Mouse (Mus musculus) spleen, embryonic (tissue): ENCODE data around the gene Klhl7.

Source experiments
- CTCF ChIA-PET: fragments of 350-600 bp; sonication (Branson Sonifier 250); formaldehyde crosslinking; loops from one replicate; lab custom pipeline; 2022; lab: Charles Lee

The Klhl7 gene

DNA sequence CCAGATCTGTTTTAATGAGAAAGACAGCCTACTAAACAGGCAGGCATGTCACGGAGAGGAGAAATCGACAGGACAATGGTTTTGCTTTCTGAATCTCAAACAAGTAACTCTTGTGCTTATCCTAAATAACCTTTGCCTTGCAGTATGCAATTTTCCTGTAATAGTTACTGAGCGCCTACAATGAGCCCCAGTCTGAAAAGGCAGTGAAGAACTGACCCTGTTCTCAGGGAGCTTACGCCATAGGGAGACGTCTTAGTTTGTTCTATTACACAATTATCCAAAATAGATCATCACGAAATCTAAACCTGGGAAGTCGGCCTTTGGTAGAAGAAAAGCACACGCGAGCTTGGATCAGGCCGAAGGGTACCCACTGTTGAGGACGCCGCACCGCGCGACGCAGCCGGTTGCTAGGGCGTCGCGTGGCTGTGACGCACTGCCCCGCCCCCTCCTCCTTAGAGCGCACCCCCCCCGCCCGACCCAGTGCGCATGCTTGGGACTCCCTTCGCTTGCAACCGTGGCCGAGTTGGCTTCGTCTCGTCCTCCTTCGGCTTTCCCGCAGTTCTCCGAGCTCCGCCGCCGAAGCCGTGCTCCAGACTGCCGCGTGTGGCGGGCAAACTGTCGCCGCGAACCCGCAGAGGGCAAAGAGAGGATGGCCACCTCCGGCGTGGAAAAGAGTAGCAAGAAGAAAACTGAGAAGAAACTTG is at the start of gene Klhl7:
Gene Klhl7 (plus strand): TSS at position 500 of the 704 bp plus-strand sequence.
- CTCF ChIA-PET = no interaction called here

DNA sequence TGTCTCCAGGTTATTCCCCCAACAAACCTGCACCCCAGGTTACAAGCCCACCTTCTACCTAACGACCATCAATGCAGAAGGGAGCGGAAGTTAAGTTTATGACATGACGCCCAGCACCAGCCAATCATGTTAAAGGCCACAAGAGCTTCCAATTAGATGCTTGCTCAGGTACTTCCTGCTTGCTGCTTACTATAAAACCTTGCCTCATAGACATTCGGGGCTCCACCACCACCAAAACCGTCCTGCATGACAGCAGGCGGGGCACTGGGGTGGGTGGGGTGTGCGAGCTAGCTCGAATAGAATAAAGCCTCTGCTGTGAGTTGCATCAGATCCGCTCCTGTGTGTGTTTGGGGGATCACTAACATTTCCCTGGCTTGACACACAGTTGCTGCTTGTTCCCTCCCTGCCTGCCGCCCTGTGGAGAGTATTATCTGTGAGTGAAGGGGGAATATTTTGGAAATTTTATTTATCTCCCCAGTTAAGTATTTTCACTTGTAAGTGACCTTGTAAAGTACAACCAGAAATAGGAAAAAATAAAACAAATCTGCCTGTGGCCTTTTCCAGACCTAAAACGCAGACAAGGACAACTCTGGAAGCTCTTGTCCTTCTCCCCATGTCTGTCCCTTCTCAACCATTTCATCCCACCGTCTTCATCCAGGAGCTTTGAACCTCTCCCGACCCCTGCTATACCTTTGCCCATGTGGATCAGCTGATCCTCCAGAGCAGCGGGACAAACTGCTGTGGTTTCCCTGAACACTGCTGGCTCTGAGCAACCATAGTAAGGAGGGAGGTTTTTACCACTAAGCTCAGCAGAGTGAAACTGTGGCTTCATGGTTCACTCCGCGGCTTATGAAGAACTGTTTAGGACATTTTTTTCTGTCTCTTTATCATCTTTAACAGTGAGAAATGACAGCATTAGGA is 48.4 kb upstream of the Klhl7 start:
- CTCF ChIA-PET = interaction anchor here (0.9 kb wide), 1 partner anchor 10 kb away, joined by 3 read pairs; no protein-coding TSS in a partner anchor

DNA sequence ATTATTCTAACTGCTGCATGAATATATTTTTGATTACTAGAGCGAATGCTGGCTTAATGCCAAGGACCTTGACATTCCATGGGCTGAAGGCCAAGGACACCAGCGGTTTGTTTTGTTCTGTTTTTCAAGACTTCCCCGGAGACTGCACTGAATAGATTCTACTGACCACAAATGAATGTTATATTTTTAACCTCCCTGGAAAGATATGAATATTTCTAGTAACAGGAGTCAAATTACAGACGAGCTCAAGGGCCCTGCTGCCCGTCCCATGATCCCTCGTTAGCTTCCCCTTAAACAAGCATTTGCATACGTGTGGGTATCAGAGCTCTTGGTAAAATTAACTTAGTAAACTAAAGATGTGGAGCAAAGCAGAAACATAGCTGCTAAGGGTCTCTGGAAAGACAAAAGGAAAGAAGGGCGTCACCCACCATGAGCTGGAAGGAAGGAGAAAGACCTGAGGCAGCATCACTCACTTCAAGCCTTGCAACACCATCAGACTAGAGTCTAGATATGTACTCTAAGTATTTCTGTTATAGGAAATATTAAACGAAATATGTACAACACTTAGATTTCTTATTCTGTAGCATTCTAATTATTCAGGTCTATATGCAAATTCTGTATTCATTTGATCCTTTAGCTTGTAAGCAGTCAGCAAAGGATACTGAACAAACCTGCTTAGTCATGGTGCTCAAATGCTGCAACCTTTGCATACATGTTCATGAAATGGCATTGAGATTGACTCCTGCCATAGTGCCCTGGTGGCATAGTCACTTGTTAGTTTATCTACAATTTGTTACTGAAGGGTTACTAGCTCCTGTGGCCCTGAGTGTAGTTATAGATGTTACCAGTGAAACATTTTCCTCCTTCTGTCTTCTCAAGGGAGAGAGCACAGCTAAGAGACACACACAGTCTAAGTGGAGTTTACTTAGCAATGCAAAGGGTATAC is 46.9 kb upstream of the Klhl7 start:
- CTCF ChIA-PET = no interaction called here

DNA sequence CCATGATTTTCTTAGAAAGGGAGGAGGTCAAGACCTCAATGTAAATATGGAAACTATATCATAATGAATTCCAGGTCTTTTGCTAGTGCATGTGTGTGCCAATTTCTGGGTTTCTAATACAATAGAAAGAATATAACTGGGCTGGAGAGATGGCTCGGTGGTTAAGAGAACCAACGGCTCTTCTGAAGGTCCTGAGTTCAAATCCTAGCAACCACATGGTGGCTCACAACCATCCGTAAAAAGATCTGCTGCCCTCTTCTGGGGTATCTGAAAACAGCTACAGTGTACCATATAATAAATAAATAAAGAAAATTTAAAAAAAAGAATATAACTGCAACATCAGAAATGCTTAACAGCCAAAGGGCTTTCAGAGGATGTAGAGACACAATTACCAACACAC is 46.0 kb upstream of the Klhl7 start:
- CTCF ChIA-PET = no interaction called here

DNA sequence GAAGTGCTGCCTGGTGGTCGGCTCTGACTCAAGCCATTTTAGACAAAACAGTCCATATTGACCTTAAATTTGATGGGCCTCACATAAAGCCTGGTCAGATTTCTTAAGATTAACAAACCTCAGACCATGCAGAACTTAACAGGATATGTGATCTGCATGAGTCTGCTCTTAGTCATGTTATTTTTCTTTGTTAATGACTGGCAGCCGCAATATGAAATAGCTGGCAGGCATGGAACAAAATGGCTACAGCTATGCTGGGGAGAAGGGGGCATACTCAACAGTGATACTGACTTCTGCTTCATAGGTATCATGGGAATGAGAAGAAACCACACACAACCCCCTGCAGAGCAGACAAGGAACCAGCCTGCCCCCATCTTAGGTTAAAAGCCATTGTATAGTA is 43.5 kb upstream of the Klhl7 start:
- CTCF ChIA-PET = interaction anchor here (0.5 kb wide), 1 partner anchor 24 kb away, joined by 8 read pairs; no protein-coding TSS in a partner anchor

DNA sequence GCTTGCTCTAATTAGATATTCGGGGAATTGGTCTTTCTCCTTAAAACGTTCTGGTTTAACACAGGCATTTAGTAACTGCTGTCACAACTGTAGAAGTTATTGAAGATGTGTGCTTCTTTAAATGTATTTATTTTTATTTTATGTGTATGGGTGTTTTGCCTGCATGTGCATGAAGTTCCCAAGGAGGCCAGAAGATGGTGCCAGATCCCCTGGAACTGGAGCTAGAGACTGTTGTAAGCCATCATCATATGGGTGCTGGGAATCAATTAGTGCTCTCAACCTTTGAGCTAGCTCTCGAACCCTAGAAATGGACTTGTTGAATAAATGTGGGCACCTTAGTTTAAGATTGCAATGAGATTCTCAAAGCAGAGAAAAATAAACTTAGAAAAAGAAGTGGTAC is 42.8 kb upstream of the Klhl7 start:
- CTCF ChIA-PET = no interaction called here

DNA sequence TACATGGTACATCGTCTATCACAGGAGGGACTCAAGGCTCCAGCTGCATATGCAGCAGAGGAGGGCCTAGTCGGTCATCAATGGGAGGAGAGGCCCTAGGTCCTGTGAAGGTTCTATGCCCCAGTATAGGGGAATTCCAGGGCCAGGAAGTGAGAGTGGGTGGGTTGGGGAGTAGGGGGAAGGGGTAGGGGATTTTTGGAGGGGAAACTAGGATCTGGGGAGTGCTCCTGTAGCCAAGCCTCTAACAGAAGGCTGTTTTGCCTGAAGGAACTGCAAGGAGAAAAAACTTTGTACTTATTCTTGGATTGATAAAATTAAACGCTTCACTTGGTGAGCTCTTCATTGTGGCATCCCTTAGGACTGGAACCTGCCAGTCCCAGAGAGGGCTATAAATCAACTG is 39.5 kb upstream of the Klhl7 start:
- CTCF ChIA-PET = interaction anchor here (0.6 kb wide), 1 partner anchor 110 kb away, joined by 3 read pairs; no protein-coding TSS in a partner anchor

DNA sequence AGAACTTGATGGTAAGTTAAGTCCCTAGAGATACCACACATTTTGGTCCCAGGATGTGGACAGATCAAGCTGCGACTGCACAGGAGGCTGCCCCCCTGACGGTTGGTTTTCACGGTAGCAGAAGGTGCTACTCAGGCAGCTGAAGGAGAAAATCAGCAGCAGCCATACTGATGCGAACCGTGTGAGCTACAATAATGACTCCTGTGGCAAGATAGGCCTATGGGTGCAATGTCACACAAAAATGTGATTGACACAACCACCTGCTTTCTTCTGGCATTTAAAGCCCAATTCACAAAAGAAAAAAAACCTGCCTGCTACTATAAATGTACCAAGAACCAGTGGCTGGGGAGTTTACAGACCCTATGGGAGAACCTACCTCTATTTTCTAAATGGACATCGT is 37.4 kb upstream of the Klhl7 start:
- CTCF ChIA-PET = no interaction called here

DNA sequence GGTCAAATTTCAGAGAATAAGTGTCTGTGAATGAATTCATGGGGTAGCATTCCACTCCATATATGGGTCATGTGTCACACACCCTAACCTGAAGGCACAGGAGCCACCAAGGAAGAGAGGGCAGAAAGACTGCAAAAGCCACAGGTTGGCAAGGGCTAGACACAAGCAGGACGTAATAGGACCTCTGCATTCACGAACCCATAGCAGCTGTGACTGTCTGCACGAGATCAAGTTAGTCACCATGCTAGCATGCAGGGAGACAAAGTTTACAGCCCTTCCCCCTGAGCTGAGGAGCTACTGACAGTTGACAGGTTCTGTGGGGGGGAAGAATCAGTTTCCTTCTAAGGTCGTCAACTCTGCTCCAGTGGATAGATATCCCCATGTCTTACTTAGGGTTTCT is 36.9 kb upstream of the Klhl7 start:
- CTCF ChIA-PET = no interaction called here

DNA sequence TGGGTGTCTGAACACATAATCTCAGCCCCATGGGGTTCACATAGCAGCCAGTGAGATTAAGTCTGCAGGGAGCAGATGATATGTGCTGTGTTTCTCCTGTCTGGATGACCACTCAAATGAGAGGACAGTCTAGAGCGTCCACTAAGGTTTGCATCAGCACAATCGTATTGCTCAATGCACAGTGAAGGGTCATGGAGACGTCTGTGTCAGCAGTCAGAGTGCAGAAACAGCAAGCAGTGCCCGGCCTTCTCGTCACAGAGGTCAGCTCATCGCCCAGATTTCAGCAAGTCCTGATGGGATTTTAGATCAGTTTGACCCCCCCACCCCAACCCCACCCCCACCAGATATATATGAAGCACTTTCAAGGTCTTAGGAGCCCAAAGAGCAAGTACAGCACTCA is 31.4 kb upstream of the Klhl7 start:
- CTCF ChIA-PET = no interaction called here

DNA sequence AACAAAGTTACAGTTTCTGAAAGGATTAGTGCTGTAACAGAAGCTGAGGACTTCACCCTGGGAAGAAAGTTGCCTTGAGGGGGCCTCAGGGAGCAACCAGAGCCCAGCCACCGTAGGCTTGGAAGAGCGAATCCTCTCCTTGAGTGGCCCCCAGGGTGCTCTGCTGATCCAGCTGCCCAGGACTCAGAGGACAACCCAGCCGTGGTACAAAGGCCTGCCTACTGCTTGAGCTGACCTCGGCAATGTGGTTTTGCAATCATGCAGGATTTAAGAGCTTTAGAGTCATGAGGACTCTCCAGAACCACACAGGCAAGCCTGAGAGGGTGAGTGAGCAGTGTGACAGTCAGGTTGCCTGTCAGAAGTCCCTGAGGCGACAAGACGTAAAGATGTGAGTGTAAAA is 28.4 kb upstream of the Klhl7 start:
- CTCF ChIA-PET = interaction anchor here (0.6 kb wide), 1 partner anchor 33 kb away, joined by 4 read pairs; no protein-coding TSS in a partner anchor

DNA sequence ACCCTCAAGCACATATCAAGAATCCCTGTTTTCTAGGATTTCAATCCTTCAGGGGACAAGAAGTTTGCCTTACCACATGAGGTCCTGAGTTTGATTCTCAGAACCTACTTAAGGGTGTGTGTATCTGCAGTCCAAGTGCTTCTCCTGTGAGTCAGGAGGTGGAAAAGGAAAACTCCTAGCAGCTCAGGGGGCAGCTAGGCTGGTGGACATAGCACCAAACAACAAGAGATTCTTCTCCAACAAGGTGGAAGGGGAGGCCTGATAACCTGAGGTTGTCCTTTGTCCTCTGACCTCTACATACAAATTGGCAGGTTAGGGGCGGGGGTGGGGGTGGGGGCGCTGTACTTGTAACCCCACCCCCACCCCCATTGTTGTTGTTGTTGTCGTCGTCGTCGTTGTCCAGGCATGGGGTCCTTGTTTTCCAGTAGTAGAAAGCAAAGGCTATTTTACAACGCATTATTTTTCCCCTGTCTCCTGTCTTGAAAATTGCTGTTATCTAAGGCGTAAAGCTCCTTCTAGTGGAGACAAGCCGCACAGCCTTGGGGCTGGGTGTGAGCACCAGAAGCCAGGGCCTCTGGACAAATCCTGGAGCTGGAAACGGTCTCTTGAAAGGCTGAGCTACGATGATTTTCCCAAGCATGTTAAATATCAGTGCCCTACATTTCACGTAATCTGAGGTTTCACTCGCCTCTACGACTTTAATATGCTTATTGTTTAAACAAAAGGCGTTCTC is 23.3 kb upstream of the Klhl7 start:
- CTCF ChIA-PET = interaction anchor here (0.6 to 1.4 kb wide), 5 partner anchors 11 to 128 kb away, joined by 3 to 5 read pairs (median 4); no protein-coding TSS in a partner anchor

DNA sequence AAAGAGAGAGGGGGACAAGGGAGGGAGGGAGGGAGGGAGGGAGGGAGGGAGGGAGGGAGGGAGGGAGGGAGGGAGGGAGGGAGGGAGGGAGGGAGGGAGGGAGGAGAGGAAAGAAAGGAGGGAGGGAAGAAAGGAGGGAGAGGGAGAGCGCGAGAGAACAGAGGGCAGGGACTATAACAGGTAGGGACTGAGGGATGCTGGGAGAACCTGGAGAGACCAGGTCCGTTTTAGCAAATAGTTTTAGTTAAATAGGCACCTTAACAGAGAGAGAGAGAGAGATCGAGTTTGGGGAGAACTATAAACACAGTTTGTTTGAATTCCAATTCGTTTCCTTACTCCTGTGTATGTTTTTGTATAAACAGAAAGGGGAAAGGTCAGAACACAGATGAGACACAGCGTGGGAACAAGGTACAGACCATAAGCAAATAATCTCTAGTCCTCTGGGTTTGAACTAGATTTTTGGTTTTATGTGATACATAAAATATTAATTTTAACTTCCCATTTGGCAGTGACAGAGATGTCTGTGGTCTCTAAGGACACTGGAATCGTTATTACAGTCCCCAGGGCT is 22.6 kb upstream of the Klhl7 start:
- CTCF ChIA-PET = interaction anchor here (0.6 to 1.4 kb wide), 5 partner anchors 11 to 128 kb away, joined by 3 to 5 read pairs (median 4); no protein-coding TSS in a partner anchor

DNA sequence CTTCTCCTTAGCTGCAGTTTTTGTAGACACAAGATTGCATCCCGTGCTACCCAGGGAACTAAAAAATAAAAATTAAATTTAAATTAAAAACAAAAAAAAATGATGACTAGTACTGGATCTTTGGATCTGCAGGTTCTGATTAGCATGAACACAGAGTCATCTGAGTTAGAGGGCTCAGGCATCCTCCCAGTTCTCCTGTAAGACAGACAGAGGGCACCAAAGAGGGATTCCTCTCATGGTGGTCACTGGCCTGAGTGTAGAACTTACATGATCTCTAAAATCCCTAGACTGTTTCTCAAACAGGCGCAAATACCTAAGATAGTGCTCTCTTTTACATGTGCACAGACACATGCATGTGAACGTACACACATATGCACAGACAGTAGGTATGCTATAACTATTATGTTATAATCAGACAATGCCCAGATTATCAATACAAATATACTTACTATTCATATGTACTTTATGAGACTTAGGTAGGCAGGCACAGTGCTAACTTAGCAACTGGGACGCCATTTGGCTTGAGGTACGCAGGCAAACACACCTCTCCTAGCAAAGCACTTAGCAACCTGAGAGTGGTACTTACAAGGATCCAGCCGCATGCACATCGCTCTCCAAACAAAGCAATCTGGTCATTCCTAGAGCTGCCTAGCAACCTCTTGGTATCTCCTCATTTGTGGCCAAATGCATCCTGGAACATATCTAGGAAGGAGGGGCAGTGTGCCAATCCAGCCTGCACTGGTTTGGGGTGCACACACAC is 21.8 kb upstream of the Klhl7 start:
- CTCF ChIA-PET = interaction anchor here (0.6 to 1.4 kb wide), 2 partner anchors 9 to 47 kb away, joined by 3 to 6 read pairs; no protein-coding TSS in a partner anchor

DNA sequence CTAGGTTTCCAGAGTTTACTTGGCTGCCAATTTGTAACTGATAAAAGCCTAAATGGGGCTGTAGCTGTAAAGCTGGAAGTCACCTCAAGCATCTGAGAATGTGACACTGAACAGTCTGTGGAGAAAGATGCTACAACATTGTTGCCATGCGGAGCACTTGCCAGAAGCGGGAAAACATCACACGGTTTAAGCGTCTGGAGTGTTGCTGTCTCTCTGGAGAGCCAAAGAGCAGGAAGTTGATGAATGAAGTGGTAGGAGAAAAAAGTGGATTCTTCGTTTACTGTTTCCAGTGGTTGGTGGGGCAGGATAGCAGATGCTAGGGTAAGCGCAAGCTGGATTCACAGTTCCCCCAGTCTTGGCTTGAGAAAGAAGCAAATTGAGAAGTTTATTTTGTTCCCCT is 19.6 kb upstream of the Klhl7 start:
- CTCF ChIA-PET = no interaction called here

DNA sequence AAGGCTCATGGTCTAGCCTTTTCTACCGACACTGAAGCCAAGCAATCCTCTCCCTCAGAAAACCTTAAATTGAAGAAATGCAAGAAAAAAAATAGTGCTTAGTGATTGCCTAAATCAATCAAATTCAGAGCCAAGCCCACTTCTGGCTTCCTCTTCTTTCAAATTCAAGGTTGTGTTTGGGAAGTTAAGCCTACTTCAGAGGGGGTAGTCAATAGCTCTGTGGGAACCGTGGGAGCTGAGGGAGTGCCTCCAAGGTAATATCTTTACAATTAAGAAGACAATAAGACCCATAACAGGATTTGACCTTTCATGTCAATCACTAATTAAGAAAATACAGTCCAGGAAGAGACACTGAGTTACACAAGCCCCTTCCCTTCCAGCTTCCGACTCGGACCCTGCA is 15.6 kb upstream of the Klhl7 start:
- CTCF ChIA-PET = no interaction called here

DNA sequence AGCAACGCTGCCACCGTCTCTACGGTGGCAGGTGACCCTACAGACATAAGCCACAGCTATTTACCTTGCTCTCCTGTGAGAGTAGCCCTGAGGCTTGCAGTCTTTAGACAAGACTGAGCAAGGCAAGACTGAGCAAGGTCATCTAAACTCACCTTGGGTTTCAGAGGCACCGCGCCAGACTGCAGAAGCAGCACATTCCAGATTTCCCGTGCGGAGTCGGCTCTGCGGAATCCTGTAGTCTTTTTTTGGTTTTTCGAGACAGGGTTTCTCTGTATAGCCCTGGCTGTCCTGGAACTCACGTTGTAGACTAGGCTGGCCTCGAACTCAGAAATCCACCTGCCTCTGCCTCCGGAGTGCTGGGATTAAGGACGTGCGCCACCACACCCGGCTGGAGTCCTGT is 14.2 kb upstream of the Klhl7 start:
- CTCF ChIA-PET = no interaction called here

DNA sequence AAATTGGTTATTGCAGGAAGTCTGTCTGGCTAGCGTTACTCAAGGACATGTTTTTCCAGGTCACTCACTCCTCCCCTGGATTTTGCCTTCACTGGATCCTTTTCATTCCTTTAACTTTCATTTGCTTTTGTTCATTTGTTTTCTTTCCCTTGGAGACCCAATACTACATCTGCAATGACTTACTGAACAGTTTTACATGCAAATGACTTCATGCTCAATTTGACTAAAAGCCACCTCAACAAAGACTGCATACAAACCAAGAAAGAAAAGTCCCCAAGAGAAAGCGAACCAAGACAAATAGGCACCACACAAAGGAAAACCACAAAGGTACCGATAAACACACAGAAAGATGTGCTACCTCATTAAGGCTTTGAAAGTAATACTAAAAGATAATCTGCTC is 13.5 kb upstream of the Klhl7 start:
- CTCF ChIA-PET = no interaction called here

DNA sequence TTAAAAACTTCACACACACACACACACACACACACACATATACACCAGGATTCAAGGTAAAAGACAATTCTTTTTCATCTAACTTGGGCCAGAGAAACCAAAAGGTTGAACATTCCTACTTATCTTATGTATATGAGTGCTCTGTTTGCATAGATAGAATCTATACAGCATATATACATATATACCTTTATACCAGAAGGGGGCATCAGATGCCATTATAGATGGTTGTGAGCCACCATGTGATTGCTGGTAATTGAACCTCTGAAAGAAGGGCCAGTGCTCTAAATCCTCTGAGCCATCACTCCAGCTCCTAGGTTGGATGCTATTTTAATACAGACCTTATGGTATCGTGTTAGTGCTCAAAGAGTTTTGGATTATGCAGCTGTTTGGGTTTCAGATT is 12.0 kb upstream of the Klhl7 start:
- CTCF ChIA-PET = interaction anchor here (0.6 kb wide), 1 partner anchor 11 kb away, joined by 4 read pairs; no protein-coding TSS in a partner anchor
